Mouse (Mus musculus) heart, adult 2 months (tissue): ENCODE results near the gene Pik3cd. TPM values are rescaled to one million over a fixed set of nuclear protein-coding genes. Genes with fewer than 3 reads are reported as not detected.

ENCODE experiments used
- DNase-seq, 2 experiments: peaks; one replicate each; pipeline ENCODE4 v3.0.0; 2021
- H3K27ac ChIP-seq: fragments of 200-600 bp; 2 replicates; pipeline ENCODE4 v1.8.1; 2022
- H3K27me3 ChIP-seq: fragments of 200-500 bp; 2 replicates; pipeline ENCODE4 v1.6.1; 2012; ENCODE audit warnings: mild to moderate bottlenecking, low read length, inconsistent platforms, mixed read lengths; ENCODE audit not compliant: control insufficient read depth, insufficient read depth
- H3K36me3 ChIP-seq: fragments of 200-500 bp; 2 replicates; pipeline ENCODE4 v1.6.1; 2012; ENCODE audit warnings: low read length, inconsistent platforms; ENCODE audit not compliant: control insufficient read depth, insufficient read depth
- H3K4me1 ChIP-seq: fragments of 200-500 bp; 2 replicates; pipeline ENCODE4 v1.6.1; 2011; ENCODE audit warnings: low read length; ENCODE audit not compliant: control insufficient read depth, insufficient read depth
- H3K4me3 ChIP-seq: fragments of 200-600 bp; 2 replicates; pipeline ENCODE4 v1.8.1; 2022
- H3K79me2 ChIP-seq: fragments of 200-500 bp; replicated peaks from 2 replicates; pipeline ENCODE4 v1.6.1; 2012; ENCODE audit warnings: mild to moderate bottlenecking, inconsistent platforms, low read length, moderate library complexity, mixed read lengths; ENCODE audit not compliant: control insufficient read depth, insufficient read depth
- H3K9ac ChIP-seq: fragments of 200-500 bp; 2 replicates; pipeline ENCODE4 v1.6.1; 2012; ENCODE audit warnings: low read depth, mild to moderate bottlenecking, control low read depth, inconsistent platforms, low read length, mixed read lengths
- CTCF ChIP-seq: fragments of 200-600 bp; IDR thresholded peaks from 2 replicates; pipeline ENCODE4 v1.8.1; 2022; ENCODE audit warnings: antibody characterized with exemption, mild to moderate bottlenecking, moderate library complexity
- EP300 ChIP-seq: fragments of 200-500 bp; IDR thresholded peaks from 2 replicates; pipeline ENCODE4 v1.6.1; 2011; ENCODE audit warnings: low read depth, low read length, control low read depth; ENCODE audit not compliant: insufficient read depth
- POLR2A ChIP-seq: fragments of 200-500 bp; IDR thresholded peaks from 2 replicates; pipeline ENCODE4 v1.6.1; 2011; ENCODE audit warnings: mild to moderate bottlenecking, low read depth, low read length, control low read depth; ENCODE audit not compliant: insufficient read depth
- WGBS: fragments of 180-500 bp; shearing (Covaris S2); methylation state at CpG from one replicate; pipeline ENCODE4 v1.1.7; 2018; 5-methylcytosine and 5-hydroxymethylcytosine counted together
- intact Hi-C: fragments of 180-260 bp; cut with DNase I; formaldehyde crosslinking; loops from one replicate; pipeline ENCODE4 v1.15.1; 2025
- microRNA-seq, 2 experiments: library from miRNA; unstranded; fragments of <30 nt; microRNA quantifications; one replicate each; pipeline ENCODE4 v1.2.0; 2021
- polyA plus RNA-seq: library from polyadenylated mRNA; depleted of rRNA; stranded (reverse); fragments of >200 nt; gene quantifications from 2 replicates; pipeline ENCODE4 v1.2.3, GENCODE M21; 2012; rRNA removed
- total RNA-seq, 2 experiments: library from RNA; stranded (reverse); gene quantifications; 2 replicates each; pipeline ENCODE4 v1.2.3; 2021

The Pik3cd gene
- total and polyA plus RNA-seq, 3 experiments, result 3.4 to 4.7 (median 4.2) TPM

DNA sequence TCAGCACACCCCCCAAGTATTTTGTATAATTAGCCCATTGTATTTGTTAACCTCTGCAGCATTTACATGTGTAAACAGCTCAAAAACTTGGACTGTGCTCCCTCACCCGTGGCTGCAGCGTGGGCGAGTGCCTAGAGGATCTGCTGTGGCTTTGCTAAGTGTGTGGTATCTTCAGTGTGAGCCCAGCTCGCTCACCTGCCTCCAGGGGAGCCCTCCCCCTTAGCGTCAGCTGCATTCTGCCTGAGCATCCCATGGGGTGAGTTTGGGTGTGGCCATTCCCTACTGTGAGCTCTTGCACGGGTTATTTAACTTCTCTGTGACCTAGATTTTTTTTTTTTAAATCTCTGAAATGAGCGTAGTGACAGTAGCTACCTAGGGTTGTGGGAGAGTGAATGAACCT lies 100.1 kb downstream of the Pik3cd start:
- Histone ChIP-seq H3K27ac (no peak overlapping the region), H3K79me2 (peaks cover 6% of the 10 kb centered on the region), H3K27me3 (no peaks in the 10 kb centered on the region), H3K36me3 (no peaks in the 10 kb centered on the region), H3K4me3 (no peak overlapping the region), H3K9ac (no peak overlapping the region), H3K4me1 (peaks cover 6% of the 10 kb centered on the region; the same call in 1 of the 2 replicates)
- TF ChIP-seq EP300 (no peak), CTCF (no peak), POLR2A (no peak)
- intact Hi-C loops, result no loop called here
- no peak for DNase-seq
- 68% methylated on average over 7 of the region's 7 CpGs for WGBS

DNA sequence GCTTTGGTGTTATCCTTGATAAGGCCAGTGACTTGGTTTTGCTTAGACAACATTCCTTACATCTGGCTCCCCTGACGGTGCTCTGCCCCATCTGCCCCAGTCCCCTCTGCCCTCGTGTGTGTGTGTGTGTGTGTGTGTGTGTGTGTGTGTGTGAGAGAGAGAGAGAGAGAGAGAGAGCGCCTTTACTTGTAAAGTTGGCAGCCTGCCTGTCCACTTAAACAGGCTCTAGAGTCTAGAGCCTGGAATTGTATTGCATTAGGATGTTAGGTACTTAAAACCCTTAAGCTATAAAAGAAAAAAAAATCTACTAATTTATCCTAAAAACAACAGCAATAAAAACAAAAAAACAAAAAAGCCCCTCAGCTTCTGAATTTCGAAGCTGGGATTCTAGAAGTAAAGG lies 100.9 kb downstream of the Pik3cd start:
- Histone ChIP-seq H3K79me2 (peaks cover 6% of the 10 kb centered on the region), H3K36me3 (no peaks in the 10 kb centered on the region), H3K4me3 (no peak overlapping the region), H3K27me3 (no peaks in the 10 kb centered on the region), H3K4me1 (peaks cover 5% of the 10 kb centered on the region; the same call in 1 of the 2 replicates), H3K9ac (no peak overlapping the region), H3K27ac (no peak overlapping the region)
- 31% methylated on average over 4 of the region's 4 CpGs for WGBS
- intact Hi-C loops, result no loop called here
- TF ChIP-seq POLR2A (no peak), EP300 (no peak), CTCF (no peak)
- no peak for DNase-seq

GRCm38 (mm10) chr4:149600130-149600529 lies 102.2 kb downstream of the Pik3cd start:
- 66% methylated on average over 4 of the region's 4 CpGs for WGBS
- Histone ChIP-seq H3K27me3 (no peaks in the 10 kb centered on the region), H3K36me3 (no peaks in the 10 kb centered on the region), H3K9ac (no peak overlapping the region), H3K4me3 (no peak overlapping the region), H3K79me2 (peaks cover 6% of the 10 kb centered on the region), H3K27ac (no peak overlapping the region), H3K4me1 (peaks cover 5% of the 10 kb centered on the region; the same call in 1 of the 2 replicates)
- no peak for DNase-seq
- intact Hi-C loops, result no loop called here
- TF ChIP-seq EP300 (no peak), CTCF (no peak), POLR2A (no peak)

DNA sequence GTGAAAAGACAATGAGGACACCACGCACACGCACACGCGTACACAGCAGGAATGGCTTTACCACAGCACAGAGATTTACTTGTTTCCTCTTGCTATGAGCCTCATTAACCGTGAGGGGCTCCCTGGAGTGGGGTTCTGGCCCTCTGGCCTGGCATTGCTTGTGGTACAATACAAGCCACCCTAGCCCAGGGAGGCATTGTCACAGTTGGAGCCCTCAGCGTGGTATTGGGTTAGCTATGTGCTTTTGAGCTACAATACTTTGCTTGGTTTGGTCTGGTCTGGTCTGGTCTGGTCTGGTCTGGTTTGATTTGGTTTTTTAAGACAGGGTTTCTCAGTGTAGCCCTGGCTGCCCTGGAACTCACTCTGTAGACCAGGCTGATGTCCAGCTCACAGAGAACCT lies 102.8 kb downstream of the Pik3cd start:
- Histone ChIP-seq H3K4me3 (no peak overlapping the region), H3K9ac (no peak overlapping the region), H3K27ac (no peak overlapping the region), H3K27me3 (no peaks in the 10 kb centered on the region), H3K79me2 (peaks cover 6% of the 10 kb centered on the region), H3K4me1 (peaks cover 5% of the 10 kb centered on the region; the same call in 1 of the 2 replicates), H3K36me3 (no peaks in the 10 kb centered on the region)
- intact Hi-C loops, result no loop called here
- no peak for TF ChIP-seq CTCF
- no peak for TF ChIP-seq EP300
- no peak for TF ChIP-seq POLR2A
- WGBS, result 96% methylated on average over 6 of the region's 6 CpGs
- DNase-seq, result no peak

Small RNAs within 50 kb of the gene (microRNA-seq; reads per million reads assigned to microRNA genes)
- gene Mir7023, result 0 reads per million in 2 experiments

Other genes starting within 250 kb of the Pik3cd start
- 10 to 100 TPM; 56.2 to 61.6 TPM for gene Rbp7, start 247.6 kb downstream of the Pik3cd start, total RNA-seq
- 8.7 and 22.9 TPM in 2 replicates for gene Rbp7, start 247.6 kb downstream of the Pik3cd start, polyA plus RNA-seq
- not detected for gene Tmem274, start 225.2 kb downstream of the Pik3cd start, total RNA-seq
- gene Tmem274, start 225.2 kb downstream of the Pik3cd start, polyA plus RNA-seq, result not detected in 2 replicates
- 10 to 100 TPM; 29.4 to 36.1 TPM for gene Nmnat1, start 217.4 kb downstream of the Pik3cd start, total RNA-seq
- 20.6 and 26.2 TPM in 2 replicates for gene Nmnat1, start 217.4 kb downstream of the Pik3cd start, polyA plus RNA-seq
- 10 to 100 TPM; 62.1 to 66.9 TPM for gene Lzic, start 217.3 kb downstream of the Pik3cd start, total RNA-seq
- gene Lzic, start 217.3 kb downstream of the Pik3cd start, polyA plus RNA-seq, result 20.2 and 23.8 TPM in 2 replicates
- gene Ctnnbip1, start 184.3 kb downstream of the Pik3cd start, total RNA-seq, result 10 to 100 TPM; 25.0 to 27.3 TPM
- 25.5 and 26.0 TPM in 2 replicates for gene Ctnnbip1, start 184.3 kb downstream of the Pik3cd start, polyA plus RNA-seq
- gene Clstn1, start 116.1 kb downstream of the Pik3cd start, total RNA-seq, result 10 to 100 TPM; 86.7 to 88.3 TPM
- gene Clstn1, start 116.1 kb downstream of the Pik3cd start, polyA plus RNA-seq, result 25.6 and 26.3 TPM in 2 replicates
- 10 to 100 TPM; 85.9 to 93.3 TPM for gene Tmem201, start 35.5 kb upstream of the Pik3cd start, total RNA-seq
- gene Tmem201, start 35.5 kb upstream of the Pik3cd start, polyA plus RNA-seq, result 106 and 107 TPM in 2 replicates
- 10 to 100 TPM; 22.3 to 26.0 TPM for gene Slc25a33, start 71.7 kb upstream of the Pik3cd start, total RNA-seq
- 19.0 and 20.3 TPM in 2 replicates for gene Slc25a33, start 71.7 kb upstream of the Pik3cd start, polyA plus RNA-seq